Mouse (Mus musculus): ENCODE results near the gene Slc5a3.

The Slc5a3 gene

GRCm38 (mm10) chr16:92057852-92058643, at the start of gene Slc5a3, which contains the start of the genes Mrps6 and Gm49711:
Slc5a3 (plus strand) TSS chr16:92058322.
Mrps6 (plus strand) TSS chr16:92058270.
Gm49711 (plus strand) TSS chr16:92058316.
- DNase-seq, result peak; percentile 89

- no peak for DNase-seq
Observed at GRCm38 (mm10) chr16:92009586-92009985, 48.5 kb upstream of the Slc5a3 start.

GRCm38 (mm10) chr16:92016792-92017191, 41.3 kb upstream of the Slc5a3 start:
- no peak for DNase-seq

- DNase-seq, result peak; percentile 52 to 55
Observed at GRCm38 (mm10) chr16:92019141-92020118, 38.7 kb upstream of the Slc5a3 start.

- DNase-seq, result no peak
Observed at GRCm38 (mm10) chr16:92021656-92022400, 36.3 kb upstream of the Slc5a3 start.

- no peak for DNase-seq
Observed at GRCm38 (mm10) chr16:92022494-92023283, 35.4 kb upstream of the Slc5a3 start.

- no peak for DNase-seq
Observed at GRCm38 (mm10) chr16:92033286-92033685, 24.8 kb upstream of the Slc5a3 start.

- DNase-seq, result no peak
Observed at GRCm38 (mm10) chr16:92034676-92035075, 23.4 kb upstream of the Slc5a3 start.

- no peak for DNase-seq
Observed at GRCm38 (mm10) chr16:92036701-92037100, 21.4 kb upstream of the Slc5a3 start.

- no peak for DNase-seq
Observed at GRCm38 (mm10) chr16:92037891-92038607, 20.1 kb upstream of the Slc5a3 start.

GRCm38 (mm10) chr16:92039421-92039820, 18.7 kb upstream of the Slc5a3 start:
- peak in 1 of 2 experiments; percentile 47 for DNase-seq

- DNase-seq, result no peak
Observed at GRCm38 (mm10) chr16:92039966-92040365, 18.2 kb upstream of the Slc5a3 start.

- no peak for DNase-seq
Observed at GRCm38 (mm10) chr16:92051777-92052310, 6.3 kb upstream of the Slc5a3 start.

GRCm38 (mm10) chr16:92052569-92052968, 5.6 kb upstream of the Slc5a3 start:
- no peak for DNase-seq

GRCm38 (mm10) chr16:92056711-92057110, 1.4 kb upstream of the Slc5a3 start:
- DNase-seq, result no peak

GRCm38 (mm10) chr16:92057456-92057851, 668 bp upstream of the Slc5a3 start:
- no peak for DNase-seq

- DNase-seq, result peak in 1 of 2 experiments; percentile 15
Observed at GRCm38 (mm10) chr16:92058644-92059620, 810 bp downstream of the Slc5a3 start.

GRCm38 (mm10) chr16:92060213-92060612, 2.1 kb downstream of the Slc5a3 start:
- DNase-seq, result no peak

- DNase-seq, result no peak
Observed at GRCm38 (mm10) chr16:92061586-92061985, 3.5 kb downstream of the Slc5a3 start.

- no peak for DNase-seq
Observed at GRCm38 (mm10) chr16:92062832-92063231, 4.7 kb downstream of the Slc5a3 start.
